Mouse (Mus musculus): Measurements from ENCODE around the gene Cenpx. TPM values are rescaled to one million over a fixed set of nuclear protein-coding genes. Genes with fewer than 3 reads are reported as not detected.

The Cenpx gene
- polyA plus RNA-seq, 1 experiment from 2014 or later: 166 TPM

GRCm38 (mm10) chr11:120722067-120722630 is 8.6 kb upstream of the Cenpx start:
- peaks cover 35% of the 10 kb centered on the region for H3K36me3 ChIP-seq
- 19% methylated on average over 21 of the region's 21 CpGs for WGBS
- no peak overlapping the region for H3K27ac ChIP-seq
- peak overlapping the region; percentile 56 for H3K4me3 ChIP-seq
- peaks cover 34% of the 10 kb centered on the region for H3K4me1 ChIP-seq
- ATAC-seq (ENCODE audit: insufficient number of reproducible peaks, low FRiP score, low TSS enrichment, low read depth): no peak
- no peaks in the 10 kb centered on the region for H3K9me3 ChIP-seq
- no peaks in the 10 kb centered on the region for H3K27me3 ChIP-seq
- peak overlapping the region; percentile 69 for H3K9ac ChIP-seq
- peak overlapping the region; percentile 99 for H3K4me2 ChIP-seq

DNA sequence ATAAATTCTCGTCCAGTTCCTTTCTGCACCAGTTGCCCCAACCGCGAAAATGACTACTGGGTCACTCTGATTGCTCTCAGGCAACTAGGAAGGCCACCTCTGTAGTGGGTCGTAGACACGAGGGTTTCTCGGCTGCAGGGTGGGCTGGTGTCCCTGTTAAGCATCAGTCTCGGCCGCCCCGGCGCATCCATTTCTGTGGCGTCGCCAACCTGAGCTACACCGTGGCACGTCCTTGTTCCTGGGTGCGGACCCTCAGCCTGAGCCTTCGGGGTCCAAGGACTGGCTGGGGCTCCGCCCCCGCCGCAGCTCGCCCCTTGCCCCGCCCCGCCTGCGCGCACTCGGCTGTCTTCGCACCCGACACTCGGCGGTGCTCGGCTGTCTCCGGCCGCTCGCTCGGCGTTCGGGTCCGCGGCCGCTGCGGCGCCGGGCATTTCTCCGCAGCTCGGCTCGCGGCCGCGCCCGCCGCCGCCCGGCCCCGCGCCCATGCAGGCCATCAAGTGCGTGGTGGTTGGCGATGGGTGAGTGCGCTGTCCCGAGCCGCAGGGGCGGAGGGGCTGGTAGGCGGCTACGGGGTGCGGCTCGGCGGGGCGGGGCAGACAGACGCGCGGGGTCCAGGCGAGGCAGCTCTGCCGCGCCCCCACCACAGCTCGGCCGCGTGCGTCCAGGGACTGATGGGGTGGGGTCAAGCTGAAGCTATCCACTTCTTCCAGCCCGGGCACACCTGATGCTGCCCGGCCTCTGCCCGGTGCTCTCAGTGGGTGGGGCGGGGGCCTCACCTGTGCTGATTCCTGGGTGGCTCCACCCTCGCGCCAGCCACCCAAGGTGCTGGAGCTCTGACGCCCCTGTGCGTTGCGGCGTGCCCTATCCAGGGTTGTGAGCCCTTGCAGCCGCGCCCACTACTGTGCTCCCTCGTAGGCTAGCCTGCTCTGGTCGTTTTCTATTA is 7.9 kb upstream of the Cenpx start, which contains the start of gene Rac3:
Gene Rac3 (plus strand): TSS at position 347 of the 943 bp plus-strand sequence.
- Histone ChIP-seq H3K27me3 (no peaks in the 10 kb centered on the region), H3K27ac (peak within 1 kb of the TSS; percentile 54), H3K9ac (peak within 1 kb of the TSS; percentile 69), H3K4me1 (peaks cover 28% of the 10 kb centered on the region), H3K4me2 (peak within 1 kb of the TSS; percentile 99), H3K9me3 (no peaks in the 10 kb centered on the region), H3K36me3 (peaks cover 42% of the 10 kb centered on the region), H3K4me3 (peak within 1 kb of the TSS; percentile 56)
- peak; percentile 72 for ATAC-seq (ENCODE audit: insufficient number of reproducible peaks, low FRiP score, low TSS enrichment, low read depth)
- WGBS: under 1% methylated on average over 88 of the region's 90 CpGs

DNA sequence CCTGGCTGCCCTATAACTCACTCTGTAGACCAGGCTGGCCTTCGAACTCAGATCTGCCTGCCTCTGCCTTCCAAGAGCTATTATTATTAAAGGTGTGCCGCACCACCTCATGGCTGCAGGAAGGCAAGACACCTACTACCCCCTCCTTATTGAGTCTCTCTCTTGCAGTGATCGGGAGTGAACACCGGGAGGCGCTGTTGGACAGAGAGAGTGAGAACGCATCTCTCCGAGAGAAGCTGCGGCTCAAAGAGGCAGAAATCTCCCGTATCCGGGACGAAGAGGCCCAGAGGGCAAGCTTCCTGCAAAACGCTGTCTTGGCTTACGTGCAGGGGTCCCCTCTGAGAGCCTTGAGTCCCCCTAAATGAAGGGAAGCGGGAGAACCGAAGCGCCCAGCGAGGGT is 6.9 kb upstream of the Cenpx start:
- WGBS: 11% methylated on average over 17 of the region's 17 CpGs
- ATAC-seq (ENCODE audit: insufficient number of reproducible peaks, low FRiP score, low TSS enrichment, low read depth): no peak
- peak overlapping the region; percentile 99 for H3K4me2 ChIP-seq
- H3K4me1 ChIP-seq: peaks cover 24% of the 10 kb centered on the region
- H3K9me3 ChIP-seq: no peaks in the 10 kb centered on the region
- no peaks in the 10 kb centered on the region for H3K27me3 ChIP-seq
- H3K27ac ChIP-seq: peak overlapping the region; percentile 54; the same call in 1 of the 2 replicates
- H3K36me3 ChIP-seq: peaks cover 49% of the 10 kb centered on the region
- no peak overlapping the region; the same call in 1 of the 2 replicates for H3K9ac ChIP-seq
- peak overlapping the region; percentile 56 for H3K4me3 ChIP-seq

DNA sequence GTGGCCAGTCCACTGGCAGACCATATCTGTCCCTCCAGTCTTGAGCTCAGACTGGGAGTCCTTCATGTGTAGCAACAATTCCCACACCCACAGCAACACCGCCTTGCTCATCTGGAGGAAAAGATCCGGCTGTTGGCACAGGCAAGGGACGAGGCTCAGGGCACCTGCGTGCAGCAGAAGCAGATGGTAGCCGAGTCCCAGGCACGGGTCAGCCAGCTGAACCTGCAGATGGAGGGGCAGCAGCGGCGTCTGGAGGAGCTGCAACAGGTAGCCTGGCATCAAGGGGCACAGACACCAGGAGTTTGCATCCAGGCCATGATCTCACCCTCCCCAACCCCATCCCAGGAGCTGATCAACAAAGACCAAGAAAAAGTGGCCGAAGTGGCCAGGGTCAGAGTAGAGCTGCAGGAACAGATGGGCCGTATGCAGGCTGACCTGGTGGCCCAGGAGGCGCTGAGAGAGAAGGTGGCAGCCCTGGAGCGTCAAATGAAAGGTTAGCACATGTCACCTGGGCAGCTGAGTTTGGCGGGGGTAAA is 6.4 kb upstream of the Cenpx start:
- Histone ChIP-seq H3K4me2 (no peak overlapping the region), H3K4me3 (no peak overlapping the region)

GRCm38 (mm10) chr11:120719242-120719641 is 5.7 kb upstream of the Cenpx start:
- Histone ChIP-seq H3K36me3 (peaks cover 52% of the 10 kb centered on the region), H3K27ac (no peak overlapping the region)
- WGBS: 89% methylated on average over 9 of the region's 9 CpGs

More for the DNA sequence above, 6.4 kb upstream of the Cenpx start:
- Histone ChIP-seq H3K9ac (no peak overlapping the region), H3K4me1 (peaks cover 29% of the 10 kb centered on the region), H3K27ac (no peak overlapping the region), H3K27me3 (no peaks in the 10 kb centered on the region), H3K9me3 (no peaks in the 10 kb centered on the region), H3K36me3 (peaks cover 49% of the 10 kb centered on the region)
- ATAC-seq (ENCODE audit: insufficient number of reproducible peaks, low FRiP score, low TSS enrichment, low read depth): no peak
- WGBS: 90% methylated on average over 13 of the region's 13 CpGs

GRCm38 (mm10) chr11:120715131-120715530 is 1.6 kb upstream of the Cenpx start:
- H3K27me3 ChIP-seq: no peaks in the 10 kb centered on the region
- peak overlapping the region; percentile 78; the same call in 1 of the 2 replicates for H3K4me3 ChIP-seq
- H3K9me3 ChIP-seq: no peaks in the 10 kb centered on the region
- H3K27ac ChIP-seq: no peak overlapping the region
- H3K4me1 ChIP-seq: peaks cover 41% of the 10 kb centered on the region
- H3K4me2 ChIP-seq: no peak overlapping the region
- 85% methylated on average over 9 of the region's 9 CpGs for WGBS
- ATAC-seq (ENCODE audit: insufficient number of reproducible peaks, low FRiP score, low TSS enrichment, low read depth): no peak
- peaks cover 62% of the 10 kb centered on the region for H3K36me3 ChIP-seq
- H3K9ac ChIP-seq: no peak overlapping the region

More at GRCm38 (mm10) chr11:120719242-120719641, 5.7 kb upstream of the Cenpx start:
- H3K4me3 ChIP-seq: no peak overlapping the region
- no peaks in the 10 kb centered on the region for H3K9me3 ChIP-seq
- H3K9ac ChIP-seq: no peak overlapping the region
- no peak for ATAC-seq (ENCODE audit: insufficient number of reproducible peaks, low FRiP score, low TSS enrichment, low read depth)
- H3K4me2 ChIP-seq: no peak overlapping the region
- no peaks in the 10 kb centered on the region for H3K27me3 ChIP-seq
- H3K4me1 ChIP-seq: peaks cover 36% of the 10 kb centered on the region

GRCm38 (mm10) chr11:120714546-120714945 is 1.0 kb upstream of the Cenpx start:
- Histone ChIP-seq H3K27ac (no peak overlapping the region), H3K4me3 (peak overlapping the region; percentile 78), H3K4me1 (peaks cover 41% of the 10 kb centered on the region), H3K27me3 (no peaks in the 10 kb centered on the region), H3K36me3 (peaks cover 59% of the 10 kb centered on the region), H3K4me2 (peak overlapping the region; percentile 99), H3K9me3 (no peaks in the 10 kb centered on the region), H3K9ac (peak overlapping the region; percentile 57)
- WGBS: 50% methylated on average over 10 of the region's 10 CpGs
- no peak for ATAC-seq (ENCODE audit: insufficient number of reproducible peaks, low FRiP score, low TSS enrichment, low read depth)

DNA sequence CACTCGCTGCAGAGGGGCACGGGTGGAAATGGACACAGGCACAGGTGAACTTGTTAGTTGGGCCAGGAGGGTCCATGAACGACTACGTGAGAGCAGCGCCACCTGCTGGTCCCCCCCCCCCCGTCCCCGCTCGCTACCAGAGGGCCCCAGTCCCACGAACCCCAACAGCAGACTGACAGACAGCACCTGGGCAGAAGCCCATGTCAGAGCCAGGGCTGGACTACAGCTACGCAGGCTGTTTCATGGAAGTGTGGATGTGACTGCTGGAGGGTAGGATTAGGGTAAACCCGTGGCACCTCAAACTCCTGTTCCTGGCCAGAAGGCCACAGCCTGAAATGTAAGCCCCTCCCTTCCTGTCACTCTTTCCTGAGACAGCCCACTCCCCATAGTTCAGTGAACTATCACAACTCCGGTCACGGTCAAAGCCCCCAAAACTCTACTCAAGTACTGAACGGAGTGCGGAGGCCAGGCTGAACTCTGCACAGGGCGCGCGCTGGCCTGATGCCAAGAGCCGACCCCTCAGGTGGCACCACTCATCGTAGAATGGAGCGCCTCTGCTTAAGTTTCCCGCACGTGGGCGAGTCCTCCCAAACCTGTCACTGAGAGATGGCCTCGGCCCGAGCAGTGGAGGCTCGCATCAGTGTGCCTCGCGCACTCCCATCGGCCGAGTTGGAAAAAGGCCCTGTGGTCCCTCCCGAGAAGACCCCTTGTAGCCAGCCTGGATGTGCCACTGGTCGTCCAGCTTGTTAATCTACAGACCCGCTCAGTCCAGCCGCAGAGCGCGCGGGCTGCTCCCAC is 568 bp downstream of the Cenpx start:
- Histone ChIP-seq H3K9me3 (no peaks in the 10 kb centered on the region), H3K4me2 (peak overlapping the region; percentile 99), H3K27me3 (no peaks in the 10 kb centered on the region), H3K4me3 (peak overlapping the region; percentile 78), H3K27ac (peak overlapping the region; percentile 87), H3K9ac (peak overlapping the region; percentile 55), H3K36me3 (peaks cover 55% of the 10 kb centered on the region), H3K4me1 (peaks cover 52% of the 10 kb centered on the region)
- under 1% methylated on average over 38 of the region's 38 CpGs for WGBS
- ATAC-seq (ENCODE audit: insufficient number of reproducible peaks, low FRiP score, low TSS enrichment, low read depth): peak; percentile 20

- Histone ChIP-seq H3K36me3 (peaks cover 46% of the 10 kb centered on the region), H3K4me3 (peak overlapping the region; percentile 78; the same call in 1 of the 2 replicates), H3K4me1 (peaks cover 60% of the 10 kb centered on the region), H3K27ac (no peak overlapping the region; the same call in 1 of the 2 replicates), H3K27me3 (no peaks in the 10 kb centered on the region), H3K4me2 (peak overlapping the region; percentile 99), H3K9me3 (no peaks in the 10 kb centered on the region), H3K9ac (no peak overlapping the region)
- WGBS: 47% methylated on average over 8 of the region's 8 CpGs
- ATAC-seq (ENCODE audit: insufficient number of reproducible peaks, low FRiP score, low TSS enrichment, low read depth): no peak
Measured at GRCm38 (mm10) chr11:120711980-120712604, 1.4 kb downstream of the Cenpx start.

DNA sequence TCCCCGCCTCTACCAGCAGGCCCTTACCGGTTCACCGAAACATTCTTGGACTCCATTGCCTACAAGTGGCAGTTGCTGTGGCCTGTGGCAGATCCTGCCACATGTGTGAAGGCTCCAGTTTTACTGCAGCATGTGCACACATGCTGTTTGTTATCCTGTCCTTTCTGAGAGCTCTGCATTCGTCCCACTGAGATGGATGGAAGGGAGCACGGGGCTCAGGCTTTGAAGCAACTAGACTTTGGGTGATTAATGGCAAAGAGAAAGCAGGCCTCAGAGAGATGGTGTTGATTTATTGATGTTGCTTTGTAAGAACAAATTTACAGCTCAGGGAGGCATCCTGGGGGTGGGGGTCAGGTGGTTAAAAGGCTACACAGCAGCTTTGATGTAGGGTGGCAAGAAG is 2.9 kb downstream of the Cenpx start:
- no peak overlapping the region for H3K9ac ChIP-seq
- no peaks in the 10 kb centered on the region for H3K9me3 ChIP-seq
- WGBS: 20% methylated on average over 5 of the region's 5 CpGs
- H3K4me1 ChIP-seq: peaks cover 74% of the 10 kb centered on the region
- no peak for ATAC-seq (ENCODE audit: insufficient number of reproducible peaks, low FRiP score, low TSS enrichment, low read depth)
- peak overlapping the region; percentile 40; the same call in 1 of the 2 replicates for H3K27ac ChIP-seq
- H3K36me3 ChIP-seq: peaks cover 35% of the 10 kb centered on the region
- H3K4me3 ChIP-seq: no peak overlapping the region
- no peaks in the 10 kb centered on the region for H3K27me3 ChIP-seq
- no peak overlapping the region for H3K4me2 ChIP-seq

DNA sequence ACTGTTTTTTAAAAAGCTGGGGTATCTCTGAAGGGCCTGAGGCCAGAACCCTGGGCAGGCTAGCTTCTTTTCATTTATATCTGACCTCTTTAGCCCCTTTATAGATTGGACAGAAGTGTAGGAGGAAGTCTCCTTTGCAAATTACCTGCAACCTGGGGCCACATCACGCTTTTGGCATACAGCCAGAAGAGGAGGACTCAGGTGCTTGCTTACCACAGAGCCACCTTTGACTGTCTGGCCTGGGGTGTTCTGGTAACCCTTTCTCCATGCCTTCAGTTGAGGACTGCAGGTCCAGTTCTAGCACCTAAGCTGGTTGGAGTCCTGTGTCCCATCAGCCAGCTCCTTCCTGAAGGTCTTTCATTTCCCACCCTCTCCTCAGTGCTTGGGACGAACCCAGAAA is 4.0 kb downstream of the Cenpx start:
- no peaks in the 10 kb centered on the region for H3K27me3 ChIP-seq
- no peak overlapping the region for H3K4me2 ChIP-seq
- no peak overlapping the region for H3K9ac ChIP-seq
- H3K9me3 ChIP-seq: no peaks in the 10 kb centered on the region
- no peak for ATAC-seq (ENCODE audit: insufficient number of reproducible peaks, low FRiP score, low TSS enrichment, low read depth)
- H3K4me1 ChIP-seq: peaks cover 75% of the 10 kb centered on the region
- WGBS: 63% methylated on average over 2 of the region's 2 CpGs
- peaks cover 26% of the 10 kb centered on the region for H3K36me3 ChIP-seq
- no peak overlapping the region for H3K27ac ChIP-seq
- no peak overlapping the region for H3K4me3 ChIP-seq

All from limb, embryonic 15.5 days (tissue).